Mouse (Mus musculus) midbrain, embryonic 13.5 days (tissue): ENCODE data around the gene Gm49358. TPM values are rescaled to one million over a fixed set of nuclear protein-coding genes. Genes with fewer than 3 reads are reported as not detected.

Experiments used
- ATAC-seq: fragments of 200-750 bp; cut with Nextera tagmentation; 2 replicates; pipeline ENCODE4 v1.8.0; 2017; ENCODE audit warnings: mild to moderate bottlenecking, moderate TSS enrichment, moderate library complexity
- H3K27ac ChIP-seq: fragments of 300-500 bp; sonication (generic); 2 replicates; pipeline ENCODE4 v1.5.1; 2015; ENCODE audit warnings: inconsistent platforms, mild to moderate bottlenecking, moderate library complexity
- H3K27me3 ChIP-seq: fragments of 300-500 bp; sonication (generic); 2 replicates; pipeline ENCODE4 v1.6.1; 2015; ENCODE audit warnings: mild to moderate bottlenecking, inconsistent platforms
- H3K36me3 ChIP-seq: fragments of 300-500 bp; sonication (generic); 2 replicates; pipeline ENCODE4 v1.6.1; 2015; ENCODE audit warnings: mild to moderate bottlenecking, inconsistent platforms
- H3K4me1 ChIP-seq: fragments of 300-500 bp; sonication (generic); replicated peaks from 2 replicates; pipeline ENCODE4 v1.6.1; 2015; ENCODE audit warnings: inconsistent platforms
- H3K4me2 ChIP-seq: fragments of 300-500 bp; sonication (generic); replicated peaks from 2 replicates; pipeline ENCODE4 v1.6.1; 2015; ENCODE audit warnings: moderate library complexity, mild to moderate bottlenecking, inconsistent platforms
- H3K4me3 ChIP-seq: fragments of 300-500 bp; sonication (generic); replicated peaks from 2 replicates; pipeline ENCODE4 v1.5.1; 2015; ENCODE audit warnings: mild to moderate bottlenecking, inconsistent platforms
- H3K9ac ChIP-seq: fragments of 300-500 bp; sonication (generic); replicated peaks from 2 replicates; pipeline ENCODE4 v1.6.1; 2015; ENCODE audit warnings: mild to moderate bottlenecking, inconsistent platforms
- H3K9me3 ChIP-seq: fragments of 300-500 bp; sonication (generic); 2 replicates; pipeline ENCODE4 v1.6.1; 2016; ENCODE audit warnings: mild to moderate bottlenecking, inconsistent platforms
- WGBS: fragments of 180-500 bp; shearing (Covaris S2); methylation state at CpG from one replicate; pipeline ENCODE4 v1.1.7; 2015; 5-methylcytosine and 5-hydroxymethylcytosine counted together
- polyA plus RNA-seq: library from polyadenylated mRNA; unstranded; fragments of >200 nt; fragmentation: Nextera tagmentation; extraction: Ambion mirVana; gene quantifications from 2 replicates; pipeline ENCODE4 v1.2.1, GENCODE M21; 2015

The Gm49358 gene
- not detected in 2 replicates for polyA plus RNA-seq

- Histone ChIP-seq H3K4me3 (no peak within 1 kb of the TSS), H3K9ac (no peak within 1 kb of the TSS), H3K4me1 (no peaks in the 10 kb centered on the region), H3K36me3 (no peaks in the 10 kb centered on the region), H3K27ac (no peak within 1 kb of the TSS), H3K4me2 (no peak within 1 kb of the TSS), H3K9me3 (no peaks in the 10 kb centered on the region), H3K27me3 (no peaks in the 10 kb centered on the region)
- ATAC-seq: no peak
- WGBS: 99% methylated on average over 5 of the region's 5 CpGs
These were observed at the start of gene Gm49358 for GRCm38 (mm10) chr10:86763672-86764071. TSS of gene Gm49358 (plus strand) at chr10:86763972.

GRCm38 (mm10) chr10:86727548-86727980, 36.2 kb upstream of the Gm49358 start:
- Histone ChIP-seq H3K9ac (peak overlapping the region; percentile 52; the same call in 1 of the 2 replicates), H3K27ac (no peak overlapping the region), H3K27me3 (0 out of 2 replicates have a peak, but pooled peaks cover 3% of the 10 kb centered on the region), H3K4me3 (peak overlapping the region; percentile 33), H3K9me3 (no peaks in the 10 kb centered on the region), H3K4me2 (peak overlapping the region; percentile 56), H3K36me3 (no peaks in the 10 kb centered on the region), H3K4me1 (peaks cover 11% of the 10 kb centered on the region)
- 8% methylated on average over 12 of the region's 12 CpGs for WGBS
- peak; percentile 86 for ATAC-seq

- H3K9me3 ChIP-seq: no peaks in the 10 kb centered on the region
- H3K27me3 ChIP-seq: 0 out of 2 replicates have a peak, but pooled peaks cover 3% of the 10 kb centered on the region
- H3K9ac ChIP-seq: no peak overlapping the region
- peaks cover 11% of the 10 kb centered on the region for H3K4me1 ChIP-seq
- H3K36me3 ChIP-seq: no peaks in the 10 kb centered on the region
- no peak overlapping the region for H3K27ac ChIP-seq
- no peak for ATAC-seq
- WGBS: 97% methylated on average over 3 of the region's 3 CpGs
- no peak overlapping the region for H3K4me2 ChIP-seq
- no peak overlapping the region for H3K4me3 ChIP-seq
These were observed 35.6 kb upstream of the Gm49358 start for GRCm38 (mm10) chr10:86728176-86728575.

GRCm38 (mm10) chr10:86730823-86731499, 32.8 kb upstream of the Gm49358 start:
- Histone ChIP-seq H3K27ac (no peak overlapping the region), H3K9me3 (no peaks in the 10 kb centered on the region)
- peak; percentile 51; the same call in 1 of the 2 replicates for ATAC-seq

GRCm38 (mm10) chr10:86731500-86731863, 32.3 kb upstream of the Gm49358 start:
- Histone ChIP-seq H3K27ac (no peak overlapping the region), H3K27me3 (0 out of 2 replicates have a peak, but pooled peaks cover 3% of the 10 kb centered on the region), H3K9me3 (no peaks in the 10 kb centered on the region), H3K4me2 (no peak overlapping the region), H3K9ac (no peak overlapping the region), H3K36me3 (no peaks in the 10 kb centered on the region), H3K4me1 (peaks cover 11% of the 10 kb centered on the region), H3K4me3 (no peak overlapping the region)
- ATAC-seq: no peak
- WGBS: 61% methylated on average over 2 of the region's 2 CpGs

More at GRCm38 (mm10) chr10:86730823-86731499, 32.8 kb upstream of the Gm49358 start:
- peak overlapping the region; percentile 51 for H3K9ac ChIP-seq
- peak overlapping the region; percentile 59 for H3K4me2 ChIP-seq
- 0 out of 2 replicates have a peak, but pooled peaks cover 3% of the 10 kb centered on the region for H3K27me3 ChIP-seq
- no peaks in the 10 kb centered on the region for H3K36me3 ChIP-seq
- WGBS: 12% methylated on average over 22 of the region's 22 CpGs
- H3K4me3 ChIP-seq: peak overlapping the region; percentile 43
- peaks cover 11% of the 10 kb centered on the region for H3K4me1 ChIP-seq

- 92% methylated on average over 4 of the region's 4 CpGs for WGBS
- H3K27me3 ChIP-seq: 0 out of 2 replicates have a peak, but pooled peaks cover 2% of the 10 kb centered on the region
- no peak overlapping the region for H3K4me3 ChIP-seq
- H3K9me3 ChIP-seq: no peaks in the 10 kb centered on the region
- H3K9ac ChIP-seq: no peak overlapping the region
- H3K36me3 ChIP-seq: no peaks in the 10 kb centered on the region
- no peak overlapping the region for H3K27ac ChIP-seq
- H3K4me1 ChIP-seq: no peaks in the 10 kb centered on the region
- ATAC-seq: no peak
- no peak overlapping the region for H3K4me2 ChIP-seq
These were observed 28.7 kb upstream of the Gm49358 start for GRCm38 (mm10) chr10:86735036-86735435.

- Histone ChIP-seq H3K4me1 (no peaks in the 10 kb centered on the region), H3K9ac (no peak overlapping the region), H3K36me3 (no peaks in the 10 kb centered on the region), H3K27me3 (no peaks in the 10 kb centered on the region), H3K9me3 (no peaks in the 10 kb centered on the region), H3K4me2 (no peak overlapping the region), H3K4me3 (no peak overlapping the region), H3K27ac (no peak overlapping the region)
- WGBS: 97% methylated on average over 2 of the region's 2 CpGs
- ATAC-seq: no peak
These were observed 20.9 kb upstream of the Gm49358 start for GRCm38 (mm10) chr10:86742918-86743317.

GRCm38 (mm10) chr10:86744306-86744705, 19.5 kb upstream of the Gm49358 start:
- WGBS: 89% methylated on average over 7 of the region's 7 CpGs

GRCm38 (mm10) chr10:86755816-86756502, 7.8 kb upstream of the Gm49358 start:
- Histone ChIP-seq H3K27ac (no peak overlapping the region), H3K9me3 (no peaks in the 10 kb centered on the region), H3K9ac (no peak overlapping the region), H3K36me3 (no peaks in the 10 kb centered on the region), H3K27me3 (no peaks in the 10 kb centered on the region), H3K4me1 (no peaks in the 10 kb centered on the region), H3K4me2 (no peak overlapping the region), H3K4me3 (no peak overlapping the region)
- ATAC-seq: no peak
- WGBS: 85% methylated on average over 6 of the region's 6 CpGs

More at GRCm38 (mm10) chr10:86744306-86744705, 19.5 kb upstream of the Gm49358 start:
- Histone ChIP-seq H3K27ac (no peak overlapping the region), H3K27me3 (no peaks in the 10 kb centered on the region), H3K9me3 (no peaks in the 10 kb centered on the region), H3K9ac (no peak overlapping the region), H3K36me3 (no peaks in the 10 kb centered on the region), H3K4me3 (no peak overlapping the region), H3K4me2 (no peak overlapping the region), H3K4me1 (no peaks in the 10 kb centered on the region)
- no peak for ATAC-seq

GRCm38 (mm10) chr10:86757724-86758123, 6.0 kb upstream of the Gm49358 start:
- Histone ChIP-seq H3K27me3 (no peaks in the 10 kb centered on the region), H3K36me3 (no peaks in the 10 kb centered on the region), H3K4me1 (no peaks in the 10 kb centered on the region), H3K9ac (no peak overlapping the region), H3K4me2 (no peak overlapping the region), H3K4me3 (no peak overlapping the region), H3K9me3 (no peaks in the 10 kb centered on the region), H3K27ac (no peak overlapping the region)
- ATAC-seq: no peak
- WGBS: 93% methylated on average over 1 of the region's 1 CpGs

- Histone ChIP-seq H3K4me3 (no peak overlapping the region), H3K4me2 (no peak overlapping the region), H3K9ac (no peak overlapping the region), H3K27me3 (no peaks in the 10 kb centered on the region), H3K27ac (no peak overlapping the region), H3K36me3 (no peaks in the 10 kb centered on the region), H3K4me1 (no peaks in the 10 kb centered on the region), H3K9me3 (no peaks in the 10 kb centered on the region)
- no peak for ATAC-seq
- 89% methylated on average over 6 of the region's 6 CpGs for WGBS
These were observed 5.6 kb upstream of the Gm49358 start for GRCm38 (mm10) chr10:86758211-86758610.

GRCm38 (mm10) chr10:86761236-86761635, 2.5 kb upstream of the Gm49358 start:
- no peak overlapping the region for H3K9ac ChIP-seq
- H3K27ac ChIP-seq: no peak overlapping the region
- H3K36me3 ChIP-seq: no peaks in the 10 kb centered on the region
- H3K4me1 ChIP-seq: no peaks in the 10 kb centered on the region
- no peak overlapping the region for H3K4me2 ChIP-seq
- ATAC-seq: peak; percentile 61
- no peaks in the 10 kb centered on the region for H3K27me3 ChIP-seq
- H3K4me3 ChIP-seq: no peak overlapping the region
- 75% methylated on average over 1 of the region's 1 CpGs for WGBS
- no peaks in the 10 kb centered on the region for H3K9me3 ChIP-seq
